In the genomic region with DNA sequence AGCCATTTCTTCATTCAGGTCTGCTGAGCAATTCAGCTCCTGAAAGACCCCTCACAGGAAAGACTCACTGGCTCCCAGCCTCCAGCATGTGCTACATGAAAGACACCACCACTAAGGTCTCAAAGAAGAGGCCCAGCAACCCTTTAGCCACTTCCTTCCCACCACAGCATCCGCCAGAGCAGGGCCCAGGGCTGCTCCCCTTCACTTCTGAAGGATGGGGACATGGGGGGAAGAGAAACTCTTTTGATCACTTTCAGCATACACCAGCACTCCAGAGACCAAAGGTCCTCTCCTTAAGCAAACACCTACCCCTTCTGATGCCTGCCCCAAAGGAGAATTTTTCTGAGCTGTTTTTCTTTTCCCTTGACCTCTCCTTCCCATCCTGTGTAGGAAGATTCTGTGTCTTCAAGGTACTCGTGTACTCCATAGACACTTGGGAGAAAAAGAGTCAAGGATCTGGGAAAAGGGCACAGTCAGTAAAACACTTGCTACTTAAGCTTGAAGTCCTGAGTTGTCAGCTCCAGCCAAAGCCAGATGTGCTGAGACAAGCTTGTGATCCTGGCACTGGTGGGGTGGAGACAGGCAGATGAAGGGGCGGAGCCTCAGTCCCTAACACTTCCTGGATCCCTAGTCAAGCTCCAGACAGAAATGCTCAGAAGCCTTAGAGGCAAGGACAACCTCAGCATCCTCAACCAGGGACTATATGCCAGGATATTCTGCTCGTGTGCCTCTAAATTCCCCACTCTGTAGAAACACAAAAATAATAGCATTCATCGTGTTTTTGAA, we compare ENCODE assay signal across 9 mouse cellular contexts. TPM values are rescaled to one million over a fixed set of nuclear protein-coding genes. Genes with fewer than 3 reads are reported as not detected.
DNase-seq lines count a peak whose midpoint lies in the region; ATAC-seq lines count a peak whose summit lies in the region.
"Had no signal": no experiment of that assay in that cellular context is flagged by ENCODE, and none has a peak within 500 bp of the region (broad histone marks: within the 10 kb centered on the region; RNA-seq: fewer than 3 reads in every experiment).

No protein-coding gene starts in this region.

- H3K27me3 ChIP-seq in liver, embryonic 12.5 days (replicated peaks) = no peaks in the 10 kb centered on the region
- no peaks in the 10 kb centered on the region for H3K27me3 ChIP-seq in liver, embryonic 16.5 days (ENCODE audit: control insufficient read depth, insufficient read depth, low read depth, low read length)
- H3K27me3 ChIP-seq in stomach, embryonic 14.5 days (ENCODE audit: control insufficient read depth, insufficient read depth, low read length) = no peaks in the 10 kb centered on the region

- no peak overlapping the region for H3K27ac ChIP-seq in liver, embryonic 12.5 days
- H3K27ac ChIP-seq in liver, embryonic 16.5 days (ENCODE audit: low read length) = no peak overlapping the region
- H3K27ac ChIP-seq in stomach, embryonic 14.5 days (ENCODE audit: low read length) = no peak overlapping the region
- H3K27ac ChIP-seq: macrophage had no signal

- H3K4me3 ChIP-seq in liver, embryonic 12.5 days = no peak overlapping the region
- no peak overlapping the region for H3K4me3 ChIP-seq in liver, embryonic 16.5 days (ENCODE audit: low read depth, low read length)
- H3K4me3 ChIP-seq in stomach, embryonic 14.5 days (ENCODE audit: low read depth, low read length) = no peak overlapping the region

- intact Hi-C loops in left cerebral cortex, postnatal 36 days (cut with DNase I) = no loop called here

- H3K9ac ChIP-seq in liver, embryonic 12.5 days = no peak overlapping the region
- H3K9ac ChIP-seq in liver, embryonic 16.5 days (ENCODE audit: low read depth, low read length) = no peak overlapping the region
- no peak overlapping the region for H3K9ac ChIP-seq in stomach, embryonic 14.5 days (replicated peaks; ENCODE audit: low read depth, low read length)

- H3K4me2 ChIP-seq in liver, embryonic 12.5 days = no peak overlapping the region
- H3K4me2 ChIP-seq in liver, embryonic 16.5 days (ENCODE audit: low read depth, low read length) = no peak overlapping the region
- no peak overlapping the region for H3K4me2 ChIP-seq in stomach, embryonic 14.5 days (replicated peaks; ENCODE audit: low read depth, low read length)

- ATAC-seq in liver, embryonic 12.5 days = no peak
- ATAC-seq in liver, embryonic 16.5 days (ENCODE audit: low read depth) = peak; percentile 27; the same call in 1 of the 2 replicates
- ATAC-seq in stomach, embryonic 14.5 days (ENCODE audit: insufficient number of reproducible peaks, insufficient read depth, low FRiP score, low read depth) = peak; percentile 68

- no peaks in the 10 kb centered on the region for H3K9me3 ChIP-seq in liver, embryonic 12.5 days (replicated peaks)
- H3K9me3 ChIP-seq in liver, embryonic 16.5 days (replicated peaks; ENCODE audit: control insufficient read depth, low read length) = no peaks in the 10 kb centered on the region
- no peaks in the 10 kb centered on the region for H3K9me3 ChIP-seq in stomach, embryonic 14.5 days (ENCODE audit: control insufficient read depth, low read depth, low read length)

- WGBS in liver, embryonic 12.5 days (ENCODE audit: insufficient replicate concordance) = 37% methylated on average over 5 of the region's 5 CpGs
- WGBS in liver, embryonic 16.5 days (ENCODE audit: insufficient replicate concordance) = 32% methylated on average over 5 of the region's 5 CpGs
- WGBS in stomach, embryonic 14.5 days = 50% methylated on average over 5 of the region's 5 CpGs

- DNase-seq in liver = peak; percentile 29
- peak; percentile 22 for DNase-seq in embryo, embryonic 9.5 days (ENCODE audit: extremely low spot score)
- no peak for DNase-seq in urinary bladder, postnatal 36 days (ENCODE audit: low spot score in 2 of 2)
- no peak for DNase-seq in right cerebral cortex, adult 18-20 months
- no peak for DNase-seq in left cerebral cortex, postnatal 36 days (ENCODE audit: low spot score in 2 of 2)

- H3K36me3 ChIP-seq in liver, embryonic 12.5 days = no peaks in the 10 kb centered on the region
- no peaks in the 10 kb centered on the region for H3K36me3 ChIP-seq in liver, embryonic 16.5 days (ENCODE audit: control insufficient read depth, insufficient read depth)
- H3K36me3 ChIP-seq in stomach, embryonic 14.5 days (ENCODE audit: control insufficient read depth, insufficient read depth, low read length) = no peaks in the 10 kb centered on the region

- H3K4me1 ChIP-seq in liver, embryonic 12.5 days = no peaks in the 10 kb centered on the region
- no peaks in the 10 kb centered on the region for H3K4me1 ChIP-seq in liver, embryonic 16.5 days (ENCODE audit: control insufficient read depth, low read depth, low read length)
- H3K4me1 ChIP-seq in stomach, embryonic 14.5 days (ENCODE audit: control insufficient read depth, insufficient read depth, low read length) = no peaks in the 10 kb centered on the region

RNA-seq across cellular contexts. Expression of a gene that starts 53.6 kb away (rescaled TPM):
- 0.79 and 1.3 TPM in 2 replicates for polyA plus RNA-seq in liver, embryonic 12.5 days (2016; fragmentation: Nextera tagmentation; extraction: Ambion mirVana)
- polyA plus RNA-seq in liver, embryonic 16.5 days (2015; fragmentation: Nextera tagmentation; extraction: Ambion mirVana) = 0.21 and 0.39 TPM in 2 replicates
- polyA plus RNA-seq in stomach, embryonic 14.5 days (2014; fragmentation: Nextera tagmentation; extraction: Ambion mirVana) = 0.59 and 1.0 TPM in 2 replicates
- total RNA-seq in left cerebral cortex, postnatal 36 days (2021) = 10 to 100 TPM; 22.6 to 29.6 TPM
- polyA plus RNA-seq: macrophage had no signal

Comparison
In these comparisons a context has a peak if more than half of its experiments do, and no peak if none do; other contexts are left out.
1. DNase-seq: peak in liver (single experiment) and embryo, embryonic 9.5 days (single experiment); none in urinary bladder, postnatal 36 days (0 of 2), right cerebral cortex, adult 18-20 months (single experiment) and left cerebral cortex, postnatal 36 days (0 of 2).